Mouse (Mus musculus) heart, postnatal 0 days (tissue): ENCODE measurements at regions not wholly inside any gene's neighbourhood (a gene's known extent, or its start where the extent isn't known, plus 50 kb on each side); places are given as distances from the start of the nearest gene placed in this dataset.

Experiments
- CTCF ChIP-seq: IDR thresholded peaks from 2 replicates; pipeline ENCODE4 v1.5.1; 2016; ENCODE audit warnings: antibody characterized with exemption, control low read depth, low read depth
- EP300 ChIP-seq: IDR thresholded peaks from 2 replicates; pipeline ENCODE4 v1.6.1; 2016; ENCODE audit warnings: antibody characterized with exemption, low read depth

DNA sequence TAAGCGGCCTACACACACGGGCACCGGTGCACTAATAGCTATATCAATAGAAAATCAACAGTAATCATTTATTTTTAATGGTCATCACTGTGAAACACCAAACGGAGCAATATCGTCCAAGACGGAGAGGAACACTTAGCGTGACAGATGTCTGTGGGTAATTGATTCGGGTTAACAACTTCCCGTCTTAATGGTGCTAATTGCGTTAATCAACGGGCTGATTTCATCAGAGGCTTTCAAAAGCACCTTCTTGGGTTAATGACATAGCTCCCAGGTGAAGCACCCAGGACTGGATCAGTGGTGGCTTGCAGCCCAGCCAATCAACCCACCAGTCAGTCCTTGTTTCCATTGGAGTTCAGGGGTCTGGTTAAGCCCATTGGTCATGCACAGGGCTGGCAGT lies 502.0 kb downstream of the Med13l start:
- TF ChIP-seq CTCF (no peak), EP300 (no peak)
